Mouse (Mus musculus) myocyte (in vitro differentiated cells): ENCODE results near the gene Rsc1a1. TPM values are rescaled to one million over a fixed set of nuclear protein-coding genes. Genes with fewer than 3 reads are reported as not detected.

Experiments used
- H3K27me3 ChIP-seq: one replicate; pipeline ENCODE4 v1.6.1; 2011; ENCODE audit not compliant: control insufficient read depth, insufficient read depth, insufficient read length
- H3K36me3 ChIP-seq: one replicate; pipeline ENCODE4 v1.6.1; 2011; ENCODE audit not compliant: control insufficient read depth, insufficient read depth
- H3K4me2 ChIP-seq: one replicate; pipeline ENCODE4 v1.6.1; 2011; ENCODE audit warnings: low read depth, control low read depth
- H3K4me3 ChIP-seq: one replicate; pipeline ENCODE4 v1.5.1; 2011; ENCODE audit warnings: mild to moderate bottlenecking, control low read depth, moderate library complexity
- H3K79me2 ChIP-seq: one replicate; pipeline ENCODE4 v1.6.1; 2011; ENCODE audit not compliant: control insufficient read depth, insufficient read depth
- H3ac ChIP-seq: one replicate; pipeline ENCODE4 v1.6.1; 2011; ENCODE audit not compliant: control insufficient read depth, insufficient read length
- CEBPB ChIP-seq: IDR thresholded peaks from 2 replicates; pipeline ENCODE4 v1.6.1; 2011; ENCODE audit warnings: mild to moderate bottlenecking, moderate library complexity; ENCODE audit not compliant: poor library complexity, insufficient read depth, severe bottlenecking
- E2F4 ChIP-seq: IDR thresholded peaks from one replicate; pipeline ENCODE4 v1.6.1; 2011; ENCODE audit warnings: mild to moderate bottlenecking, control low read depth, moderate library complexity; ENCODE audit not compliant: insufficient read depth
- MAX ChIP-seq: IDR thresholded peaks from one replicate; pipeline ENCODE4 v1.6.1; 2011; ENCODE audit warnings: low read depth, mild to moderate bottlenecking, control low read depth
- MYOD1 ChIP-seq, 3 experiments: IDR thresholded peaks; one replicate each; pipeline ENCODE4 v1.6.1; 2011; ENCODE audit warnings: control low read depth in 2 of 3, low read depth in 2 of 3, mild to moderate bottlenecking in 2 of 3, moderate library complexity in 1 of 3; ENCODE audit not compliant: insufficient read length in 2 of 3, control insufficient read depth in 1 of 3
- MYOG ChIP-seq, 3 experiments: IDR thresholded peaks; one replicate each; pipeline ENCODE4 v1.6.1; 2011; ENCODE audit warnings: control low read depth in 2 of 3, low read depth in 2 of 3, mild to moderate bottlenecking in 2 of 3; ENCODE audit not compliant: insufficient read length in 2 of 3, control insufficient read depth in 1 of 3, insufficient read depth in 1 of 3
- POLR2A ChIP-seq: IDR thresholded peaks from one replicate; pipeline ENCODE4 v1.6.1; 2011; ENCODE audit warnings: low read depth, mild to moderate bottlenecking, control low read depth, moderate library complexity; ENCODE audit not compliant: insufficient read length
- POLR2AphosphoS2 ChIP-seq: IDR thresholded peaks from one replicate; pipeline ENCODE4 v1.6.1; 2011; ENCODE audit warnings: low read depth, control low read depth; ENCODE audit not compliant: insufficient read length
- REST ChIP-seq: IDR thresholded peaks from one replicate; pipeline ENCODE4 v1.6.1; 2011; ENCODE audit warnings: mild to moderate bottlenecking, control low read depth, moderate library complexity; ENCODE audit not compliant: insufficient read depth, insufficient read length
- SRF ChIP-seq: IDR thresholded peaks from one replicate; pipeline ENCODE4 v1.6.1; 2011; ENCODE audit warnings: low read depth; ENCODE audit not compliant: control insufficient read depth, insufficient read length
- TCF12 ChIP-seq: IDR thresholded peaks from one replicate; pipeline ENCODE4 v1.6.1; 2011; ENCODE audit warnings: mild to moderate bottlenecking, control low read depth; ENCODE audit not compliant: poor library complexity, insufficient read depth, severe bottlenecking
- TCF3 ChIP-seq: IDR thresholded peaks from one replicate; pipeline ENCODE4 v1.6.1; 2011; ENCODE audit warnings: low read depth, control low read depth; ENCODE audit not compliant: insufficient read length
- USF1 ChIP-seq: IDR thresholded peaks from one replicate; pipeline ENCODE4 v1.6.1; 2011; ENCODE audit warnings: low read depth, mild to moderate bottlenecking, control low read depth, moderate library complexity
- polyA plus RNA-seq: library from polyadenylated mRNA; unstranded; fragments of >200 nt; fragmentation: generic; extraction: Trizol; gene quantifications from one replicate; pipeline ENCODE4 v1.2.1, GENCODE M21; 2012; ENCODE audit warnings: missing spikeins

Rsc1a1 gene
- polyA plus RNA-seq, 1 experiment = 5.8 TPM

- Histone ChIP-seq H3K4me2 (no peak overlapping the region), H3K79me2 (no peaks in the 10 kb centered on the region), H3K36me3 (no peaks in the 10 kb centered on the region), H3ac (no peak overlapping the region), H3K27me3 (no peaks in the 10 kb centered on the region), H3K4me3 (no peak overlapping the region)
- TF ChIP-seq POLR2A (no peak), MAX (no peak), SRF (no peak), MYOG (IDR thresholded peaks at IDR 0.05; ENCODE audit: control insufficient read depth in 1 of 3, insufficient read depth in 1 of 3, insufficient read length in 2 of 3, low read depth in 2 of 3) (no peak), TCF3 (no peak), REST (no peak), POLR2AphosphoS2 (no peak), CEBPB (no peak), TCF12 (no peak), USF1 (no peak), MYOD1 (IDR thresholded peaks at IDR 0.05; ENCODE audit: control insufficient read depth in 1 of 3, insufficient read length in 2 of 3, low read depth in 2 of 3) (no peak), E2F4 (no peak)
These were observed 29.3 kb downstream of the Rsc1a1 start for GRCm38 (mm10) chr4:141655908-141656608.

DNA sequence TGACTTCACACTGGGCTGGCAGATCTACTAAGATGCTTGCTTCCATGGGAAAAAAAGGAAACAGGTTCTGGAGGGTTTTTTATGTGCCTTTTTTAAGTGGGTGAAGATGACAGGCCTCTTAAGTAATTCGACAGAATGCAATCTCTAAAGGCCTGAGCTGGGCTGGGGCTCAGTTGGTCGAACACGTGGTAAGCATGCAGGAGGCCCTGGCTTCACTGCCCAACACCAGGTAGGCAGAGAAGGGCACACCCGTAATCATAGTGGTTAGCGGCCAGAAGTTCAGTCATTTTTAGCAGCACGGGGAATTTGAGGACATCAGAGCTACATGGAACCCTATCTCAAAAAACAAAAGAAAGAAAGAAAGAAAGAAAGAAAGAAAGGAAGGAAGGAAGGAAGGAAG, 30.9 kb downstream of the Rsc1a1 start:
- Histone ChIP-seq H3K79me2 (peaks cover 5% of the 10 kb centered on the region), H3K4me3 (no peak overlapping the region), H3K27me3 (no peaks in the 10 kb centered on the region), H3K4me2 (no peak overlapping the region), H3ac (no peak overlapping the region), H3K36me3 (no peaks in the 10 kb centered on the region)
- no peak for TF ChIP-seq SRF
- no peak for TF ChIP-seq TCF3
- no peak for TF ChIP-seq CEBPB
- TF ChIP-seq POLR2A = no peak
- no peak for TF ChIP-seq USF1

- Histone ChIP-seq H3K36me3 (no peaks in the 10 kb centered on the region), H3K4me3 (no peak overlapping the region), H3K27me3 (no peaks in the 10 kb centered on the region), H3ac (no peak overlapping the region), H3K79me2 (peaks cover 5% of the 10 kb centered on the region), H3K4me2 (no peak overlapping the region)
- TF ChIP-seq E2F4 = no peak
- TF ChIP-seq USF1 = no peak
- TF ChIP-seq TCF3 = no peak
- TF ChIP-seq REST = no peak
These were observed 31.6 kb downstream of the Rsc1a1 start for GRCm38 (mm10) chr4:141653813-141654212.

DNA sequence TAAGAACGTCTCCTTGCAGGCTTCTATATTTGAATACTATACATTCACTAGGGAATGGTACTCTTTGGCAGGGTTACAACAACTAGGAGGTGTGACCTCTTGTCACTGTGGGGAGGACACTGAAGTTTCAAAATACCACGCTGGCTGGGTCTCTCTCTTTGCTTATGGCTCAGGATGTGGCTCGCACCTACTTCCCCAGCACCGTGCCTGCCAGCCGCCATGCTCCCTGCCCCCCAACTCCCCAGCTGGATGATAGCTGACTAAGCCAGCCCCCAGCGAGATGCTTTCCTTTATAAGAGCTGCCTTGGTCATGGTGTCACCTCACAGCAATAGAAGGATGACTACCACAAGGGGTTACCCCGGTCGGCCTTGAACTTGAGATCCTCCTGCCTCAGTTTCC, 32.4 kb downstream of the Rsc1a1 start:
- Histone ChIP-seq H3K79me2 (peaks cover 8% of the 10 kb centered on the region), H3K27me3 (no peaks in the 10 kb centered on the region), H3K36me3 (no peaks in the 10 kb centered on the region), H3K4me2 (no peak overlapping the region), H3ac (no peak overlapping the region), H3K4me3 (no peak overlapping the region)
- TF ChIP-seq USF1 = no peak
- no peak for TF ChIP-seq TCF12
- TF ChIP-seq TCF3 = no peak
- TF ChIP-seq POLR2AphosphoS2 = no peak
- TF ChIP-seq MYOD1 (IDR thresholded peaks at IDR 0.05; ENCODE audit: control insufficient read depth in 1 of 3, insufficient read length in 2 of 3, low read depth in 2 of 3) = no peak
- TF ChIP-seq REST = no peak
- TF ChIP-seq CEBPB = no peak
- TF ChIP-seq SRF = no peak
- no peak for TF ChIP-seq POLR2A
- TF ChIP-seq MAX = no peak
- no peak for TF ChIP-seq E2F4
- no peak for TF ChIP-seq MYOG (IDR thresholded peaks at IDR 0.05; ENCODE audit: control insufficient read depth in 1 of 3, insufficient read depth in 1 of 3, insufficient read length in 2 of 3, low read depth in 2 of 3)

- Histone ChIP-seq H3K36me3 (no peaks in the 10 kb centered on the region), H3K79me2 (peaks cover 8% of the 10 kb centered on the region), H3K27me3 (no peaks in the 10 kb centered on the region), H3K4me3 (no peak overlapping the region), H3K4me2 (no peak overlapping the region), H3ac (no peak overlapping the region)
- TF ChIP-seq USF1 = no peak
- TF ChIP-seq REST = no peak
- no peak for TF ChIP-seq TCF12
- TF ChIP-seq MAX = no peak
These were observed 33.5 kb downstream of the Rsc1a1 start for GRCm38 (mm10) chr4:141651944-141652343.
